Mouse (Mus musculus) thymus, postnatal 4 days (tissue): ENCODE data around the gene Flvcr2.
"Not testable (repeated sequence)": the region's sequence is repeated elsewhere in the genome, so short reads cannot be mapped to it uniquely, and the experiment has no call there.

ENCODE experiments used
- DNase-seq: peaks from one replicate; pipeline ENCODE4 v3.0.0; 2021

The Flvcr2 gene

DNA sequence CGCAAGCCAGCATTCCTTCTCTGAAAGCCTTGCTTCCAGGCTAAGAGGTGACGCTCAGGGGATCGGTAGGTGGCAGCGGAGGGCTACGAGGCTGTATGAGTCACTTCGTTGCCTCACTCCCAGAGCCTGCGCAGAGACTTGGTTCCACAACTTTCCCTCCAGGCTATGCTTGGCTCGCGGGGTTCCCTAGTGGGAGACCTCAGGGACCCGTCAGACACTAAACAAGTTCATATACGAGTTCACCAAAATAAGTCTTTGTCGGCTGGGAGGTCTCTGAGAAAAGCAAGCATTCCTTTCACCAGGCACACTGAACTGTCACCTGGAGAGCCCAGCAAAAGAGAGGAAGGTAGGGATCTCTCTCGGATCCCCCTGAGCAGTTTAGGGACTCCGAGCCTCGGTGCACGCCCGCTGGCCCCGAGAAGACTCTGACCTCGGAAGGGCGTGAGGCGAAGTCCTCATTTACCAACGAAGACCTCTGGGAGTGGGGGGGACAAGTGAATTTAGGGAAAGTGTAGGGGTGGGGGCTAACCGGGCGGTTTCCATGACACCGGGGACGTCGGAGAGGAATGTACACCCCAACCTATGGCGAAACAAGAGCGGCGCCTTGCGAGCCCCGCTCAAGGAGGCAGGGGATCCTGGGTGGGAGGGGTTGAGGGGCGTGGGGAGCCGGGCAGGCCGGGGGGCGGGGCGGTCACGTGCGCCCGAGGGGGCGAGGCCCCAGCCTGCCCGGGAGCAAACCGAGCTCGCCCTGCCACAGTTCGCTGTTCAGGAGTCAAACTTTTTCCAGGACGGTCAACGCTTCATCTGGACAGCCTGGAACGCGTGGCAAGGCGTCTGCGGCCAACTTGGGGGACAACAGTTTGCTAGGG is at the start of gene Flvcr2:
Flvcr2 (plus strand) TSS at position 713 of the 869 bp plus-strand sequence.
- peak; percentile 89 for DNase-seq

GRCm38 (mm10) chr12:85698179-85698578 is 48.2 kb upstream of the Flvcr2 start:
- DNase-seq = not testable (repeated sequence)

DNA sequence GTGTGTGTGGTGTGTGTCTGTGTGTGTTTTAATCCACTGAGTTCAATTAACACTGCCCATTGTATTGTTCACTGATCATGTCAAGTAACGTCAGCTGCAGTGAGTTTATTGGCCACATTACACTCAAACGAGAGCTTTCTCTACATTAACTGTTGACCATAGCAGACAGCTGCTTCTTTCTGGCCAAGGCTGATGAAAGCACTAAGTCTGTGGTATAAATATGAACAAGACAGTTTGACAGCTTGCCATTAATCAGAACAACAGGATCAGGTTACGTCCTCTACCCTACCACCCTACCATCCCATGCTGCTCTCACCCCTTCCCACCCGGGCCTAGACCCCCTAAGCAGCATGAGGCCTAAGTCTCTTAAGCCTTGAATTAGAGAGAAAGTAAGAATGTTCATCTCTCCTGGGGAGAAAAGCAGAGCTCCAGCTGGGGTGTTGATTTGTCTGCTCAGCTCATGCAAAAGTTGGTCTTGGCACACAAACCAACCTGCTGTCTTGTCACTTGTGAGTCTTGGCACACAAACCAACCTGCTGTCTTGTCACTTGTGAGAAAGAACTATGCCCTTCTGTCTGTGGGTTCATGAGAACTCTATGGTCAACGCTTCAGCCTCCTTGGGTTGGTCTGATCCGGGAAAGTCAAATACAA is 46.0 kb upstream of the Flvcr2 start:
- no peak for DNase-seq

GRCm38 (mm10) chr12:85700842-85701223 is 45.5 kb upstream of the Flvcr2 start:
- DNase-seq = no peak

DNA sequence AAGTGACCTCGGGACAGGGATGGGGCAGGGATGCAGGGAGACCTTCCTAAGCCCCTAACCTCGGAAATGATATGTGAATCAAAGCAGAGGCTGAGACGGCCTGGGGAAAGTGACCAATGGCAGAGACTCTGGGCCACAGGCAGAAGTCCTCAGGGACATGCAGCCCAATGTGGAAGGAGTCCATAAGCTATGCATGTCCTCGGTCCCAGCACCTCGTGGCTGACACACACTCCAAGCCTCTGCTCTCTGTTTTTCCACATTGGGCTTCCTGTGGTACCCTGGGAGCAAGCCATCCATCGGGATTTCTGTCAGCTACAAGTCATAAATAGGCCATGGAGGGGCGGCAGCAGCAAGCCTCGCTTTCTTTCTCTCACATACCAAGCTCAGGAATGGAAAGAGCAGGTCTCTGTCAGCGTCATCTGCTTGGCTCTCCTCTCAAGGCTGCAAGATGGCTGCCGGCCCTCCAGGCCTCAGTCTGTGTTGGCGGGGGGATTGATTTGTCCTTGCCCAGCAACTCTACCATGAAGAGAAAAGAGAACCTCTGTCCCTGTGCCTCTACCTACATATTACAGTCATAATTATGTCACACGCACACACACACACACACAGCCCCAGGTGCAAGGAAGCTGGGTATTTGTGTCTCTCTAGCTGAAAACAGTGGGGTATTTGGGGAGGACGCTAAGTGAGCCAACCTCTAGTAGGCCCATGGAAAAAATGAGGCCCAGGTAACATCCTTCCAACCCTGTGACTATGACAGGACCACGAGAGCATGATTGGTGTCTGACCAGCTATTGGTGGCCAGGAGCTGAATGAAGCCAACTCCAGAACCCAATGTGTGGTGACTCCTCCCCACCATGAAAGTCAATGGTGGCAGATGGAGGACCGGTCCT is 43.9 kb upstream of the Flvcr2 start:
- DNase-seq = no peak

GRCm38 (mm10) chr12:85703507-85703906 is 42.8 kb upstream of the Flvcr2 start:
- DNase-seq = no peak

DNA sequence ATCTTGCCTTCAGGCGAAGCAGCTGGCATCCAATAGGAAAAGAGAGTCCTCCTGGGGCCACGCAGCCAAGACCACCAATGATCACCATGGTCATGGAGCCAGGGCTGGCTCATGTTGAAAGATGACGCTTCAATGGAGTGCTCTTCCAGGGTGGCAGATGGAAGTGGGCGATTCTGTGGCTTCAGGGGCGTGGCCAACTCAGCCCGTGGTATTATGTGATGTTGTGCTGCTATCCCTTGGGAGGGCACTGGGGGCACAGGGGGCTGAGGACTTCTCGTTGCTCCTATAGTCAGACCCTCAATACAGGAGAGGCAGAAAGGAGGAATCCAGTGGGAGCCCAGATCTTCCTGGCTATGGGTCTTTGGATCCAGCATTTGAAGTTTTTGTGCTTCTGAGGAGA is 41.8 kb upstream of the Flvcr2 start:
- peak; percentile 70 for DNase-seq

DNA sequence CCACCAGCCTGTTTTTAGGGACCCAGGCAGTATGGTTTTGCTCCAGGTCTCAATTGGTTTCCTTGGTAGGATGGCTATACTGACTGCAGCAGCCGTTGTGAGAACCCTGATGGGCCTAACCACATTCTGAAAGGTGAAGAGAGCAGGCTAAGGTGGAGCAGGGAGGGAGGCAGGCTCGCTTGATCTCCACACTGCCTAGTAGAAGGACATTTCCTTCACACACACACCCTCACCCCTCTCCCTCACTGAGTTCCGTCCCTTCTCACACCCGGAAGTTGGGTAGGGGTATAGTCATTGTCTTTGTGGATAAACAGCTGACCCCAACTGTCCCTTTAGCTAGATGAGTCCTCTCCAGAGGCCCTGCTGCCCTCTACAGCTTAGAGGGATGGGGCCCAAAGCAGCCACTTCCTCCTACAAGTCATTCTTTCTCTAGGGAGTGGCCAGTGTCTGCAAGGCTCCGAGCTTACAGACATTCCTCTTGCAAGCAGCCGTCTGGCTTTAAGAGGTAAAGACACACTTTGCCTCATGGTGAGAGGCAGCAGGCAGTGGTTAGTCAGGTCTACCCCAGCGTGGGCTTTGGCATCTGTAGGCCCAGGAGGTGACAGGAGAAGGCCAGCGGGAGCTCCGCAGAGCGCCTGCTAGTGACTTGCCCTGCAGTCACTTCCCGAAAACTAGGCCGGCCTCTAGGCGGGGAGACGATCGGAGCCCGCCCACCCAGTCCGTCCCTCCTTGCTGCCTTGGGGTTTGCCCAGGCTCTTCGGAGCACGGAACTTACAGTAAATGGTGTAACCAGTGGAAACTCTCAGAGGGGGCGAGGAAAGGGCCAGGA is 41.1 kb upstream of the Flvcr2 start:
- peak; percentile 84 for DNase-seq

DNA sequence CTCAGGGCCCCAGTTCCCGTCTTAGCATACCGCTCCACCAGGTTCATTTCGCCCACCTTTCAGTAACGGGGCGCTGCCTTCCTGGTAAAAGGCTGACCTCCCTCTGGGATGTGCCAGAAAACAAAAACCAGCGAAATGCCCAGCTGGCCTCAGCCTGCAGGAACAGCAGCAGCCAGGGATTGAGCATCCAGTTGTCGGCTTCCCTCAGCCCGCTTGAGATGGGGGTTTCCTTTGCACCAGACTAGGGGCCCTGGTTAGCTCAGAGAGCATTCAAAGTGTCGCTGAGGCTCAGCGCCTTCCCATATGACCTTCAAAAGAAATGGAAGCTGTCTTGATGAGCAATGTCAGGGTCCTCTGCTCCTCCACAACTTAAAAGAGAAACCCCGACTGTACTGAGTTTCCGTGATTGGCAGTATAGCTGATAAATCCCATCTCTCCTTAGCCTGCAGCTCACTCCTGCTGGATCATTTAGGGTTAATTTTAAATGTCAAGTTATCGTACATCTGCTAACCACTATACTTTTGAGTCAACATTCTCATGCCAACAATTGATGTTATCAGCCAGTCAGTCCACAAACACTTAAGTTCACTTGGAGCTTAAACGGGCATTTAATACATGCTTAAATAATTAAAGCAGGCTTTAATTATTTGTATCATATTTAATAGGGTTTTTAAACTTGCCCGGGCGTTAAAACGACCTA is 40.4 kb upstream of the Flvcr2 start:
- DNase-seq = no peak

DNA sequence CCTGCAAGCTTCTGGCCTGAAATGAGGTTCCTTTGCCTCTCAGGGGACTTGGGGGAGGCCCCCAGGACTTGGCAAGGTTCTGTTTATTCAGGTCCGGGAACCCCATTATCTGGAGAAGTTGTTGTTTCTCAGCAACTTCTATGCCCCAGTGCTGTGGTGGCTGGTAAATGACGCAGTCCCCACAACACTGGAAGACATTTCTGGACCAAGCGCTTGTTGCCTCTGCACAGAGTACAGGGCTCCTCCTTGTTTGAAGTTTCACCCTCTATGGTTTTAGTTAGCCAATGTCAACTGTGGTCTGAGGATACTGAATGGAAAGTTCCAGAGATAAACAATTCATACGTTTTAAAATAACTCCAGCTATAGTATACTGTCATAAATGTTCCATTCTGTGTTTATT is 39.4 kb upstream of the Flvcr2 start:
- DNase-seq = no peak

DNA sequence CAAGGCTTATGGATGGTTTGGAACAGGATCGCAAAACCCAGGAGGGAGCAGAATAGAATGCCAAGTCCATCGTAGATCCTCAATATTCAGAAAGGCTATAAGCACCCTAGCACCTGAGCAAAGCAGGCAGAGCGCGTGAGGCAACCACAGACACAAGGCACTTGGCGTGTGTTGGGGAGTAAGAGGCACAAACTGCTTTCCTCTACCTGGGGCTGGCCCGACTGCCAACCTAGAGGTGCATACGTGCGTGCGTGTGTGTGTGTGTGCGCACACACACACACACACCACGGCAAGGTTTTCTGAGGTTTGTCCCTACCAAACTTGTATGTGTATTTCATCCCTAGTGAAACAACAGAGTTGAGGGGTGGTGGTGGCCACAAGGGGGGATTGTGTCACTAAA is 38.9 kb upstream of the Flvcr2 start:
- DNase-seq = no peak

DNA sequence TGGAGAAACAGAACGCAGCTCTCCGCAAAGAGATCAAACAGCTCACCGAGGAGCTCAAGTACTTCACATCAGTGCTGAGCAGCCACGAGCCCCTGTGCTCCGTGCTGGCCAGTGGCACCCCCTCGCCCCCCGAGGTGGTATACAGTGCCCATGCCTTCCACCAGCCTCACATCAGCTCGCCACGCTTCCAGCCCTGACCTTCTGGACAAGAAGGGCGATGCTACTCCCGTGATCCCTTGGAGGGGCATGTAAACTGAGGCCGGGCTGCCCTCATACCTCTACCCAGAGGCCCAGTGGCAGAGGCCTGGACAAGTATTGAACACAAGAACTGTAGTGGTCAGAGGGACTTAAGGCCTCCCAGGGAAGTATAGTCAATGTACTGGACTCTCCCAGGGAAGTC is 37.8 kb upstream of the Flvcr2 start:
- no peak for DNase-seq

- DNase-seq = no peak
Observed at GRCm38 (mm10) chr12:85710695-85711094, 35.6 kb upstream of the Flvcr2 start.

DNA sequence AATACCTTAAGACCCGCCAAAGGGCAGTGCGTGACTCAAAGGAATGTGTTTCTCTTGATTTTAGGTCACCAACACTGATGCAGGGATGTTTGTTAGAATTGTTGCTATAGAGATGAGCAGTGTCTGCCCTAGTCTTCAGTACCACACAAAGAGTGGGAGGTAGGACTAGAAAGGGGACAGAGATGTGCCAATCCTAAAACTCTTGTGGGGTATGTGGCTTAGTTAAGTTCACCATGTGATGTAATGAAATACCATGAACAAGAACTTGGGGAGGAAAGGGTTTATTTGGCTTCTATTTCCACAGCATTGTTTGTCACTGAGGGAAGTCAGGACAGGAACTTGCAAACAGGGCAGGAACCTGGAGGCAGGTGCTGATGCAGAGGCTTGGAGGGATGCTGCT is 33.8 kb upstream of the Flvcr2 start:
- no peak for DNase-seq

- DNase-seq = no peak
Observed at GRCm38 (mm10) chr12:85714126-85714525, 32.2 kb upstream of the Flvcr2 start.

DNA sequence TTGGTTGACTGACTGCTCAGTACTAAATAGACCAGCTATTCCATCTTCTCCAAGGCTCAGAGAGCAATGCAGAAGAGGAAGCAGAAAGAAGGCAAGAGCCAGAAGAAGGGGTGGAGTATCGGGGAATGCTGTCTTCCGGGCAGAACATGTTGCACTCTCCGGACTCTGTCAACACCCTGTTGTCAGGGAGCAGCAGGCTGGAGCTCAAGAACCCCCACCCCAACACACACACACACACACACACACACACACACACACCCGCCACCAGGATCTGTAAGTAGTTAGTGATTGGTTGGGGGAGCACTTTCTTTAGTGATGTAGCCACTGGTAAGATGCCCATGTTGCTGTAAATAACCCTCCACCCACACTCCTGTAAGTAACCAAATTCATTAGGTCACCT is 21.0 kb upstream of the Flvcr2 start:
- DNase-seq = no peak

DNA sequence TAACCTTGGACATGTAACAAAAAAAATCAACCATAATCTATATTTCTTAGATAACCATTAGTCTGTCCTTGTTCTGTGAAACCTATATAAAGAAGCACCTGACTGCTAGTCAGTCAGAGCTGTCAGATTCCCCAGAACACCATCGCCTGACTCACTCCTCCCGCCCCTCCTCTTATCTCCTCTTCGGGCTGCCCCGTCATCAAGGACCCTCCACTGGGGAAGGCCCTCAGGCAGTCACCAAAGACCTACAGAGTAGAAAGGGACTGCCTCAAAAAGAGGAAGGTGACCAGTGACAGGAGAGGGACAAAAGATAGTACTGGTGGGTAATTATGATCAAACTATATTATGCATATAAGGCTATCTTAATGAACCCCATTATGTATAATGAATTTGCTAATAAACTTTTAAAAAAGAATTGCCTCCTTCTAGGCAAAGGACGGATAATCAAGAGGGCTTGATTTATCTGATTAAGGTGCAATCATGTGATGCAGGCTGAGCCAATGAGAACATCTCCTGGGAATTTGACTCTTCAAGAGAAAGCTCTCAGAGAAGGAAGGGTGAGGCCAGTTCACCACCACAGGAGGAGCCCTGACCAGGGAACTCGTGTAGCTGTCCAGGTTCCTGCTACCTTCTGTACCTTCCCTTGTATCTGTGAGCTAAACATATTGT is 19.5 kb upstream of the Flvcr2 start:
- DNase-seq = no peak

DNA sequence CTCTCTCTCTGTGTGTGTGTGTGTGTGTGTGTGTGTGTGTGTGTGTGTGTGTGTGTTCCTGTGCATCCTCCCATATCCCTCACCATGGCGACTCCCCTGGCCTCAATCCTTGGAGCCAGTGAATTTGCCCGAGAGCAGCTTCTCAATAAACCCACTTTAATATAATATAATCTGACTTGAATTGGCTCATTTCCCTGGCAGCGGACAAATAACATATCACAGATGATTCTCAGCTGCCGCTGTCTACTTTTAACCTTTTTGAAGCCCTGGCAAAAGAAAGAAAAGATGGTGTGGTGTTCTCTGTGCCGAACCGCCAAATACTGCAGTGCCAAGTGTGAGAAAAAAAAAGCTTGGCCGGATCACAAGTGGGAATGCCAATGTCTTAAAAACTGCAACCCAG is 18.2 kb upstream of the Flvcr2 start:
- DNase-seq = no peak

DNA sequence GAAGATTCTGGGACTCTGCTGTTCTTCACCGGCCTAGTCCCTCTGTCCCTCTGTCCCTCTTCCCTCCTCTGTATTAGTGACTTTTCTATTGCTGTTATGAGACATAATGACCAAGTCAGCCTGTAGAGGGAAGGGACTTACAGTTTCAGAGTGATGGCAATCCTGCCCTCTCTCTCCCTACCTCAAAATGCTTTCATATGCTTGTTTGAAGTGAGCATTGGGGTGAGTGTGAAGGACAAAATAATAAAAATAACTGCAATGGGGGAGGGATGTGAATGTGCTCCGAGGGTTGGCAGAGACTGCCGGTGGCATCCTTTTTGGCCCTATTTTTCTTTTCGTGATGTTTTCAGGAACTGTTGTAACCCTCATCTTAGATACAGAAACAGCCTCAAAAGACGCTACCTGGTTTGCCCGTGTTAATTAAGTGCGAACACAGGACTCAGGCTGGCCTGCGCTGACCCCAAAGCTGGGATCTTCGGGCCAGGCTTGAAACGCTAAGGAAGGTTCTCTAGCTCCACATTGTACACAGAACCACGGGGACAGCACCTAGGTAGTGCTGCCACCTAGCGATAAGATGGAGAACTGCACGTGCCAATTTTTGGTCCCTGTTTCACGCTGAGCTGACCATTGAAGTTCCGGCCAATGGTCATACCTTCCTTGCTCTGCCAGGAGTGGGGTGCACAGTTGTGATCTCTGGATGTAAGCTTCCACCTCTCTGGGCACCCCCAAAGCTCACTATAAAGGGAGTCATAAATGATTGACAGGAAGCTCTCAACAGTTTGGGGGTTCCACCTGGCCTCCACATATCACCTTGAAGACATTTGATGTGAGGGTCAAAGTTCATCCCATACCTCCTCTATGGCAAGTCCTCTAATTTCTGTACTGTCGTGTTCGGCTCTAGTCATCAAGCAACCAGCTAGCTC is 17.1 kb upstream of the Flvcr2 start:
- peak; percentile 74 for DNase-seq

DNA sequence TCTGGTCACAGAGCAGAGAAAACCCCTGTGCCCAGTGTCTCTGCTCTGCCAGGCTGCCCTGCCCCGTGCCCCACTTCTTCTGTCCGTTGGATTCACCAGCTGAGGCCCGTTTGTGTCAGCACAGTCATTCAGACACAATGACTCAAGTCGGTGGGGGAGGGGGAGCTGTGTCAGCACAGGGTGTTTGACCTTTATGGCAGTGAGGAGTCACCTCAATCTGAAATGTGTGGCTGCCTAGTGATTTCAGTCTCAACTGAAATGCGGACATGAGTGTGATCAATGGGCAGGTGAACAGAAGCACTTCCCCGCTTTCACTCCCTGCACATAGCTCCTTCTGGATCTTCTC is 16.4 kb upstream of the Flvcr2 start:
- peak; percentile 26 for DNase-seq
